In the genomic region with DNA sequence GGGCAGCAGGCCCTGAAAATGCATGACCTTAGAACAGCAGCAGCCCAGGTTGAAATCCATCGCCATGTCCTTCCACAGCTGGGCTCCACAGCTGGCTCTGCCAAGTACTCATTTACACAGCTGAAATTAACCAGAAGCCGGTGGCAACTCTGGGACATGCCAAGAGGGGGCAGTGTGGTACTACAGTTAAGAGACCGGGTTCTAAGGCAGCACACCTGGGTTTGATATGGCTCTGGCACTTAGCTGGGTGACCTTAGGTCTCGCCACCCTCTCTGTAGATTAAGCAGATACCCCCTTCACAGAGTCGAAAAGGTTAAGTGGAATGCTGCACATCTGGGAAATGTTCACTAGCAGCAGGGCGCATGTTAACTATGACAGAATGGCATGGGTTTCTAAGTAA, we compare ENCODE assay signal across 10 mouse cellular contexts. TPM values are rescaled to one million over a fixed set of nuclear protein-coding genes. Genes with fewer than 3 reads are reported as not detected.
DNase-seq lines count a peak whose midpoint lies in the region; ATAC-seq and TF ChIP-seq lines count a peak whose summit lies in the region.
"Had no signal": no experiment of that assay in that cellular context is flagged by ENCODE, and none has a peak within 500 bp of the region (broad histone marks: within the 10 kb centered on the region; RNA-seq: fewer than 3 reads in every experiment).

No protein-coding gene starts in this region.

- no peak overlapping the region for H3K27ac ChIP-seq in midbrain, embryonic 10.5 days (replicated peaks)
- no peak overlapping the region for H3K27ac ChIP-seq in midbrain, embryonic 16.5 days (ENCODE audit: low read length)
- no peak overlapping the region for H3K27ac ChIP-seq in kidney, adult 2 months (ENCODE audit: insufficient read depth, low read depth, low read length)
- no peak overlapping the region for H3K27ac ChIP-seq in liver, adult 2 months (replicated peaks; ENCODE audit: insufficient read depth, low read depth, low read length)
- no peak overlapping the region for H3K27ac ChIP-seq in olfactory bulb, adult 2 months (ENCODE audit: insufficient read depth, low read depth, low read length)
- no peak overlapping the region for H3K27ac ChIP-seq in thymus, adult 2 months (ENCODE audit: control insufficient read depth, insufficient read depth, low read length)
- H3K27ac ChIP-seq: embryonic facial prominence, embryonic 12.5 days had no signal

- H3K4me3 ChIP-seq in midbrain, embryonic 10.5 days: no peak overlapping the region
- no peak overlapping the region for H3K4me3 ChIP-seq in midbrain, embryonic 16.5 days (ENCODE audit: low read depth, low read length)
- no peak overlapping the region for H3K4me3 ChIP-seq in kidney, adult 2 months (ENCODE audit: insufficient read depth, low read depth, low read length)
- no peak overlapping the region for H3K4me3 ChIP-seq in liver, adult 2 months (ENCODE audit: insufficient read depth, low read depth, low read length)
- H3K4me3 ChIP-seq in olfactory bulb, adult 2 months (ENCODE audit: insufficient read depth, low read depth, low read length): no peak overlapping the region
- H3K4me3 ChIP-seq in thymus, adult 2 months (ENCODE audit: control insufficient read depth, insufficient read depth, low read length): no peak overlapping the region
- H3K4me3 ChIP-seq: embryonic facial prominence, embryonic 12.5 days; myocyte had no signal

- no peaks in the 10 kb centered on the region for H3K36me3 ChIP-seq in midbrain, embryonic 10.5 days
- H3K36me3 ChIP-seq in midbrain, embryonic 16.5 days (ENCODE audit: control insufficient read depth, insufficient read depth, low read length): no peaks in the 10 kb centered on the region
- H3K36me3 ChIP-seq in kidney, adult 2 months (ENCODE audit: control insufficient read depth, insufficient read depth, low read length): no peaks in the 10 kb centered on the region
- no peaks in the 10 kb centered on the region for H3K36me3 ChIP-seq in liver, adult 2 months (ENCODE audit: control insufficient read depth, insufficient read depth, low read length)
- no peaks in the 10 kb centered on the region for H3K36me3 ChIP-seq in thymus, adult 2 months (ENCODE audit: control insufficient read depth, insufficient read depth, low read length)
- H3K36me3 ChIP-seq: embryonic facial prominence, embryonic 12.5 days had no signal

- peak; percentile 91 for TF ChIP-seq CTCF in kidney, adult 2 months (conservative IDR thresholded peaks at IDR 0.05; ENCODE audit: insufficient read depth, insufficient read length, low read depth, low read length)
- TF ChIP-seq CTCF in liver, adult 2 months (IDR thresholded peaks at IDR 0.05; ENCODE audit: low read depth, low read length): peak; percentile 80
- peak; percentile 71 for TF ChIP-seq CTCF in olfactory bulb, adult 2 months (IDR thresholded peaks at IDR 0.05; ENCODE audit: insufficient read depth, low read depth, low read length)
- TF ChIP-seq CTCF in thymus, adult 2 months (IDR thresholded peaks at IDR 0.05; ENCODE audit: borderline replicate concordance, control insufficient read depth, extremely low read depth, insufficient read depth, low read length, poor library complexity): peak; percentile 64; the same call in 1 of the 2 replicates

- no peaks in the 10 kb centered on the region for H3K79me2 ChIP-seq in liver, adult 2 months (ENCODE audit: control insufficient read depth, insufficient read depth, low read length)

- TF ChIP-seq POLR2A in kidney, adult 2 months (IDR thresholded peaks at IDR 0.05; ENCODE audit: low read depth, low read length): no peak
- no peak for TF ChIP-seq POLR2A in liver, adult 2 months (IDR thresholded peaks at IDR 0.05; ENCODE audit: extremely low read depth, insufficient read depth, low read length)
- TF ChIP-seq POLR2A in olfactory bulb, adult 2 months (IDR thresholded peaks at IDR 0.05; ENCODE audit: insufficient read depth, low read depth, low read length): no peak
- TF ChIP-seq POLR2A in thymus, adult 2 months (IDR thresholded peaks at IDR 0.05; ENCODE audit: control insufficient read depth, extremely low read depth, insufficient read depth, low read length, poor library complexity): no peak

- DNase-seq in midbrain, embryonic 10.5 days (ENCODE audit: low spot score): peak; percentile 73
- DNase-seq in cerebellum, adult 18-20 months: peak; percentile 57 to 67
- DNase-seq in frontal cortex, postnatal 36 days (ENCODE audit: low spot score in 2 of 2): peak; percentile 68 to 75
- DNase-seq in kidney, adult 2 months: peak; percentile 90
- peak; percentile 62 for DNase-seq in liver, adult 2 months (ENCODE audit: extremely low read depth, low read depth, low spot score)
- peak; percentile 83 for DNase-seq in thymus, adult 2 months

- no peak overlapping the region for H3K4me2 ChIP-seq in midbrain, embryonic 16.5 days (ENCODE audit: low read length)
- H3K4me2 ChIP-seq: embryonic facial prominence, embryonic 12.5 days had no signal

- H3K4me1 ChIP-seq in midbrain, embryonic 10.5 days: peaks cover 24% of the 10 kb centered on the region
- peaks cover 17% of the 10 kb centered on the region for H3K4me1 ChIP-seq in midbrain, embryonic 16.5 days (ENCODE audit: control insufficient read depth, insufficient read depth, low read length)
- H3K4me1 ChIP-seq in kidney, adult 2 months (ENCODE audit: control insufficient read depth, insufficient read depth, low read length): peaks cover 8% of the 10 kb centered on the region
- H3K4me1 ChIP-seq in liver, adult 2 months (ENCODE audit: control insufficient read depth, insufficient read depth, low read length): peaks cover 3% of the 10 kb centered on the region; the same call in 1 of the 2 replicates
- H3K4me1 ChIP-seq in olfactory bulb, adult 2 months (ENCODE audit: control insufficient read depth, insufficient read depth, low read length): peaks cover 21% of the 10 kb centered on the region
- H3K4me1 ChIP-seq in thymus, adult 2 months (replicated peaks; ENCODE audit: control insufficient read depth, insufficient read depth, low read length): peaks cover 7% of the 10 kb centered on the region

- H3K9ac ChIP-seq in midbrain, embryonic 16.5 days (ENCODE audit: low read depth, low read length): no peak overlapping the region
- no peak overlapping the region for H3K9ac ChIP-seq in liver, adult 2 months (ENCODE audit: low read depth, low read length)
- H3K9ac ChIP-seq: embryonic facial prominence, embryonic 12.5 days had no signal

- ATAC-seq in midbrain, embryonic 16.5 days: no peak

- 42% methylated on average over 6 of the region's 6 CpGs for WGBS in midbrain, embryonic 10.5 days
- WGBS in midbrain, embryonic 16.5 days: 36% methylated on average over 6 of the region's 6 CpGs
- WGBS in kidney, adult 2 months: 38% methylated on average over 6 of the region's 6 CpGs
- 43% methylated on average over 6 of the region's 6 CpGs for WGBS in liver, adult 2 months
- WGBS in olfactory bulb, adult 2 months: 36% methylated on average over 6 of the region's 6 CpGs
- 43% methylated on average over 6 of the region's 6 CpGs for WGBS in thymus, adult 2 months

- no peaks in the 10 kb centered on the region for H3K9me3 ChIP-seq in midbrain, embryonic 10.5 days (replicated peaks)
- no peaks in the 10 kb centered on the region for H3K9me3 ChIP-seq in midbrain, embryonic 16.5 days (replicated peaks; ENCODE audit: control insufficient read depth, low read length, poor library complexity, severe bottlenecking)
- H3K9me3 ChIP-seq: embryonic facial prominence, embryonic 12.5 days had no signal

- no peaks in the 10 kb centered on the region for H3K27me3 ChIP-seq in midbrain, embryonic 10.5 days (ENCODE audit: low read depth, poor library complexity, severe bottlenecking)
- no peaks in the 10 kb centered on the region for H3K27me3 ChIP-seq in midbrain, embryonic 16.5 days (ENCODE audit: control insufficient read depth, insufficient read depth, low read depth, low read length)
- H3K27me3 ChIP-seq in kidney, adult 2 months (replicated peaks; ENCODE audit: control insufficient read depth, insufficient read depth, low read length): no peaks in the 10 kb centered on the region
- no peaks in the 10 kb centered on the region for H3K27me3 ChIP-seq in liver, adult 2 months (ENCODE audit: control insufficient read depth, insufficient read depth, low read length)
- H3K27me3 ChIP-seq in thymus, adult 2 months (ENCODE audit: control insufficient read depth, insufficient read depth, low read length): no peaks in the 10 kb centered on the region
- H3K27me3 ChIP-seq: embryonic facial prominence, embryonic 12.5 days had no signal

RNA-seq across cellular contexts. Expression of gene Fam219a, which starts 16.8 kb away (rescaled TPM):
- 4.1 and 5.7 TPM in 2 replicates for polyA plus RNA-seq in midbrain, embryonic 10.5 days (2016; fragmentation: Nextera tagmentation; extraction: Ambion mirVana)
- polyA plus RNA-seq in midbrain, embryonic 16.5 days (2015; fragmentation: Nextera tagmentation; extraction: Ambion mirVana): 16.4 and 21.7 TPM in 2 replicates
- 16.4 and 18.4 TPM in 2 replicates for polyA plus RNA-seq in kidney, adult 2 months (2012; rRNA removed)
- total RNA-seq in liver, adult 2 months (2014; rRNA removed): 1.5 and 3.2 TPM in 2 replicates
- 4.8 and 6.5 TPM in 2 replicates for polyA plus RNA-seq in liver, adult 2 months (2012; rRNA removed)
- polyA plus RNA-seq in olfactory bulb, adult 2 months (2012; ENCODE audit: insufficient read depth, insufficient read length, low replicate concordance, missing spikeins): not detected in 2 replicates
- 23.0 and 29.8 TPM in 2 replicates for polyA plus RNA-seq in thymus, adult 2 months (2012; rRNA removed)

RNA-seq across cellular contexts. Expression of gene Dnaic1, which starts 17.0 kb away (rescaled TPM):
- polyA plus RNA-seq in midbrain, embryonic 10.5 days (2016; fragmentation: Nextera tagmentation; extraction: Ambion mirVana): 1.6 and 2.2 TPM in 2 replicates
- 1.4 and 2.6 TPM in 2 replicates for polyA plus RNA-seq in midbrain, embryonic 16.5 days (2015; fragmentation: Nextera tagmentation; extraction: Ambion mirVana)
- 0.83 and 0.92 TPM in 2 replicates for polyA plus RNA-seq in kidney, adult 2 months (2012; rRNA removed)
- total RNA-seq in liver, adult 2 months (2014; rRNA removed): 0.18 and 1.2 TPM in 2 replicates
- 0.78 and 2.3 TPM in 2 replicates for polyA plus RNA-seq in liver, adult 2 months (2012; rRNA removed)
- polyA plus RNA-seq in olfactory bulb, adult 2 months (2012; ENCODE audit: insufficient read depth, insufficient read length, low replicate concordance, missing spikeins): not detected in 2 replicates
- polyA plus RNA-seq in thymus, adult 2 months (2012; rRNA removed): 0.18 and 0.96 TPM in 2 replicates

RNA-seq across cellular contexts. Expression of gene 1110017D15Rik, which starts 35.4 kb away (rescaled TPM):
- polyA plus RNA-seq in midbrain, embryonic 10.5 days (2016; fragmentation: Nextera tagmentation; extraction: Ambion mirVana): 3.4 and 4.2 TPM in 2 replicates
- polyA plus RNA-seq in midbrain, embryonic 16.5 days (2015; fragmentation: Nextera tagmentation; extraction: Ambion mirVana): 15.1 and 18.5 TPM in 2 replicates
- polyA plus RNA-seq in kidney, adult 2 months (2012; rRNA removed): 0.11 and 0.42 TPM in 2 replicates
- total RNA-seq in liver, adult 2 months (2014; rRNA removed): not detected in 2 replicates
- polyA plus RNA-seq in liver, adult 2 months (2012; rRNA removed): 0.24 TPM in 1 of 2 replicates, not detected in the other
- polyA plus RNA-seq in olfactory bulb, adult 2 months (2012; ENCODE audit: insufficient read depth, insufficient read length, low replicate concordance, missing spikeins): not detected in 2 replicates
- polyA plus RNA-seq in thymus, adult 2 months (2012; rRNA removed): 0.87 and 1.7 TPM in 2 replicates

RNA-seq across cellular contexts. Expression of gene AI464131, which starts 49.7 kb away (rescaled TPM):
- 7.3 and 9.2 TPM in 2 replicates for polyA plus RNA-seq in midbrain, embryonic 10.5 days (2016; fragmentation: Nextera tagmentation; extraction: Ambion mirVana)
- polyA plus RNA-seq in midbrain, embryonic 16.5 days (2015; fragmentation: Nextera tagmentation; extraction: Ambion mirVana): 7.4 and 11.6 TPM in 2 replicates
- 23.1 and 26.8 TPM in 2 replicates for polyA plus RNA-seq in kidney, adult 2 months (2012; rRNA removed)
- 15.9 and 21.7 TPM in 2 replicates for total RNA-seq in liver, adult 2 months (2014; rRNA removed)
- 27.9 and 28.9 TPM in 2 replicates for polyA plus RNA-seq in liver, adult 2 months (2012; rRNA removed)
- not detected in 2 replicates for polyA plus RNA-seq in olfactory bulb, adult 2 months (2012; ENCODE audit: insufficient read depth, insufficient read length, low replicate concordance, missing spikeins)
- 2.1 and 2.6 TPM in 2 replicates for polyA plus RNA-seq in thymus, adult 2 months (2012; rRNA removed)
